13 mouse cellular contexts compared by ENCODE assay signal in the genomic region with DNA sequence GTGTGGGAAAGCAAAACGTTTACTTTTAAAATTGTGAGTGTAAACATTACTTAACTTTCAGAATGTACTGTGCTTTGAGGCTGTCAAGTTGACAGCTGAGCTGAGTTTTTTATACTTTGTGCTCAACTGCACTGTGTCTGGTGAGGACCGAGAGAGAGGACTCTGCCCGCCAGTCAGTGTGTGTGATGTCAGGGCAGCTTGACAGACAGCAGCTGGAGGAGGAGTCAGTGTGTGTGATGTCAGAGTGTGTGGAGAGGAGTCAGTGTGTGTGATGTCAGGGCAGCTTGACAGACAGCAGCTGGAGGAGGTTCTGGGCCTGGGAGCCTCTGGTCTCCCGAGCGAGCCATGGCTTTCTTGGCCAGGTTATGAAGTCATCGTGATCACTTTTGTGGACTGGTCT. TPM values are rescaled to one million over a fixed set of nuclear protein-coding genes. Genes with fewer than 3 reads are reported as not detected.
DNase-seq lines count a peak whose midpoint lies in the region; ATAC-seq and TF ChIP-seq lines count a peak whose summit lies in the region.
"Had no signal": no experiment of that assay in that cellular context is flagged by ENCODE, and none has a peak within 500 bp of the region (broad histone marks: within the 10 kb centered on the region; RNA-seq: fewer than 3 reads in every experiment).

No protein-coding gene starts in this region.

- ATAC-seq in intestine, embryonic 15.5 days: peak; percentile 54
- peak; percentile 95 for ATAC-seq in lung, embryonic 16.5 days (ENCODE audit: low read depth)

- peak; percentile 34 for DNase-seq in kidney, adult 2 months
- no peak for DNase-seq in kidney, adult 8-10 months
- peak; percentile 42 to 44 for DNase-seq in heart, postnatal 10 days
- DNase-seq in MN1 (ENCODE audit: low spot score): no peak
- DNase-seq in frontal cortex, postnatal 10 days (ENCODE audit: low spot score in 2 of 2): no peak
- DNase-seq in adrenal gland, adult 18-20 months (ENCODE audit: low spot score in 2 of 2): no peak
- DNase-seq: adrenal gland, postnatal 14 days; cerebellum, adult 9-10 months; gastrocnemius, postnatal 25 days; left cerebral cortex, postnatal 4 days had no signal

- intact Hi-C loops in heart, postnatal 10 days (cut with DNase I): no loop called here

- no peaks in the 10 kb centered on the region; the same call in 1 of the 2 replicates for H3K4me1 ChIP-seq in kidney, adult 2 months (ENCODE audit: control insufficient read depth, insufficient read depth, low read length)
- H3K4me1 ChIP-seq in intestine, embryonic 15.5 days (replicated peaks): no peaks in the 10 kb centered on the region
- H3K4me1 ChIP-seq in lung, embryonic 16.5 days (replicated peaks; ENCODE audit: control insufficient read depth, insufficient read depth, low read length): no peaks in the 10 kb centered on the region
- H3K4me1 ChIP-seq: embryonic facial prominence, embryonic 13.5 days had no signal

- H3K4me2 ChIP-seq in intestine, embryonic 15.5 days (replicated peaks): no peak overlapping the region
- H3K4me2 ChIP-seq in lung, embryonic 16.5 days (ENCODE audit: low read depth, low read length): no peak overlapping the region
- H3K4me2 ChIP-seq: embryonic facial prominence, embryonic 13.5 days had no signal

- peaks cover 3% of the 10 kb centered on the region for H3K36me3 ChIP-seq in kidney, adult 2 months (ENCODE audit: control insufficient read depth, insufficient read depth, low read length)
- H3K36me3 ChIP-seq in intestine, embryonic 15.5 days: peaks cover 7% of the 10 kb centered on the region; the same call in 1 of the 2 replicates
- peaks cover 31% of the 10 kb centered on the region for H3K36me3 ChIP-seq in lung, embryonic 16.5 days (ENCODE audit: control insufficient read depth, insufficient read depth, low read length)

- no peak for TF ChIP-seq CTCF in kidney, adult 2 months (conservative IDR thresholded peaks at IDR 0.05; ENCODE audit: insufficient read depth, insufficient read length, low read depth, low read length)

- no peak for TF ChIP-seq POLR2A in kidney, adult 2 months (IDR thresholded peaks at IDR 0.05; ENCODE audit: low read depth, low read length)

- no peak overlapping the region for H3K4me3 ChIP-seq in kidney, adult 2 months (ENCODE audit: insufficient read depth, low read depth, low read length)
- no peak overlapping the region for H3K4me3 ChIP-seq in intestine, embryonic 15.5 days (replicated peaks)
- H3K4me3 ChIP-seq in lung, embryonic 16.5 days (ENCODE audit: low read length): no peak overlapping the region
- H3K4me3 ChIP-seq: embryonic facial prominence, embryonic 13.5 days had no signal

- 61% methylated on average over 6 of the region's 6 CpGs for WGBS in kidney, adult 2 months
- WGBS in intestine, embryonic 15.5 days: 44% methylated on average over 6 of the region's 6 CpGs
- WGBS in lung, embryonic 16.5 days: 53% methylated on average over 6 of the region's 6 CpGs

- H3K9me3 ChIP-seq in intestine, embryonic 15.5 days: no peaks in the 10 kb centered on the region
- H3K9me3 ChIP-seq in lung, embryonic 16.5 days (ENCODE audit: control insufficient read depth, low read length): no peaks in the 10 kb centered on the region
- H3K9me3 ChIP-seq: embryonic facial prominence, embryonic 13.5 days had no signal

- H3K27ac ChIP-seq in kidney, adult 2 months (ENCODE audit: insufficient read depth, low read depth, low read length): no peak overlapping the region
- H3K27ac ChIP-seq in intestine, embryonic 15.5 days: no peak overlapping the region
- H3K27ac ChIP-seq in lung, embryonic 16.5 days (ENCODE audit: low read length): no peak overlapping the region
- H3K27ac ChIP-seq: embryonic facial prominence, embryonic 13.5 days had no signal

- H3K27me3 ChIP-seq in kidney, adult 2 months (replicated peaks; ENCODE audit: control insufficient read depth, insufficient read depth, low read length): no peaks in the 10 kb centered on the region
- no peaks in the 10 kb centered on the region for H3K27me3 ChIP-seq in intestine, embryonic 15.5 days (replicated peaks)
- H3K27me3 ChIP-seq in lung, embryonic 16.5 days (ENCODE audit: control insufficient read depth, insufficient read depth, low read depth, low read length): no peaks in the 10 kb centered on the region
- H3K27me3 ChIP-seq: embryonic facial prominence, embryonic 13.5 days had no signal

- H3K9ac ChIP-seq in intestine, embryonic 15.5 days: no peak overlapping the region
- H3K9ac ChIP-seq in lung, embryonic 16.5 days (ENCODE audit: low read length): no peak overlapping the region
- H3K9ac ChIP-seq: embryonic facial prominence, embryonic 13.5 days had no signal

RNA-seq across cellular contexts. Expression of a gene that starts 24.4 kb away (rescaled TPM):
- 23.4 and 23.9 TPM in 2 replicates for polyA plus RNA-seq in kidney, adult 2 months (2012; rRNA removed)
- total RNA-seq in heart, postnatal 10 days (2021): 10 to 100 TPM; 47.2 to 51.0 TPM
- polyA plus RNA-seq in intestine, embryonic 15.5 days (2015; fragmentation: Nextera tagmentation; extraction: Ambion mirVana): 9.5 and 9.7 TPM in 2 replicates
- polyA plus RNA-seq in lung, embryonic 16.5 days (2015; fragmentation: Nextera tagmentation; extraction: Ambion mirVana): 9.9 and 10.8 TPM in 2 replicates
- total RNA-seq in adrenal gland, adult 18-20 months (2021): 10 to 100 TPM; 44.8 to 45.6 TPM

Comparison
In these comparisons a context has a peak if more than half of its experiments do, and no peak if none do; other contexts are left out.
1. DNase-seq: peak in kidney, adult 2 months (single experiment) and heart, postnatal 10 days (2 of 2); none in kidney, adult 8-10 months (0 of 2), MN1 (single experiment), frontal cortex, postnatal 10 days (0 of 2) and adrenal gland, adult 18-20 months (0 of 2).